Mouse (Mus musculus): ENCODE results near the gene Olfr1396.

- TF ChIP-seq CTCF (IDR thresholded peaks at IDR 0.05; ENCODE audit: extremely low read depth, insufficient read depth, insufficient read length, insufficient replicate concordance) (no peak), POLR2A (IDR thresholded peaks at IDR 0.05; ENCODE audit: low read depth, low read length) (no peak)
Measured at GRCm38 (mm10) chr11:49078719-49079118, 36.0 kb downstream of the Olfr1396 start.
